Mouse (Mus musculus) heart, postnatal 0 days (tissue): Measurements from ENCODE around the gene Slc44a5. TPM values are rescaled to one million over a fixed set of nuclear protein-coding genes. Genes with fewer than 3 reads are reported as not detected.

Experiments used
- ATAC-seq: fragments of 200-750 bp; cut with Nextera tagmentation; 2 replicates; pipeline ENCODE4 v1.8.0; 2017; ENCODE audit warnings: low read depth, moderate number of reproducible peaks, moderate library complexity; ENCODE audit not compliant: insufficient read depth
- DNase-seq: peaks from one replicate; pipeline ENCODE4 v3.0.0-alpha.2; 2016; ENCODE audit warnings: low spot score
- H3K27ac ChIP-seq: fragments of 300-500 bp; sonication (generic); 2 replicates; pipeline ENCODE4 v1.5.1; 2014; ENCODE audit warnings: low read depth, mild to moderate bottlenecking
- H3K27me3 ChIP-seq: fragments of 300-500 bp; sonication (generic); 2 replicates; pipeline ENCODE4 v1.6.1; 2014; ENCODE audit warnings: low read length, mixed read lengths; ENCODE audit not compliant: control insufficient read depth, insufficient read depth
- H3K36me3 ChIP-seq: fragments of 300-500 bp; sonication (generic); replicated peaks from 2 replicates; pipeline ENCODE4 v1.6.1; 2014; ENCODE audit warnings: low read length, mixed read lengths; ENCODE audit not compliant: control insufficient read depth, insufficient read depth
- H3K4me1 ChIP-seq: fragments of 300-500 bp; sonication (generic); 2 replicates; pipeline ENCODE4 v1.6.1; 2014; ENCODE audit warnings: antibody characterized with exemption; ENCODE audit not compliant: control insufficient read depth, insufficient read depth
- H3K4me2 ChIP-seq: fragments of 300-500 bp; sonication (generic); 2 replicates; pipeline ENCODE4 v1.6.1; 2014; ENCODE audit warnings: low read depth, mild to moderate bottlenecking, low read length, moderate library complexity
- H3K4me3 ChIP-seq: fragments of 300-500 bp; sonication (generic); 2 replicates; pipeline ENCODE4 v1.5.1; 2014; ENCODE audit warnings: low read depth, low read length
- H3K9ac ChIP-seq: fragments of 300-500 bp; sonication (generic); replicated peaks from 2 replicates; pipeline ENCODE4 v1.6.1; 2014; ENCODE audit warnings: low read depth, low read length, mixed read lengths
- H3K9me3 ChIP-seq: fragments of 300-500 bp; sonication (generic); replicated peaks from 2 replicates; pipeline ENCODE4 v1.6.1; 2016; ENCODE audit warnings: low read length; ENCODE audit not compliant: control insufficient read depth
- CTCF ChIP-seq: IDR thresholded peaks from 2 replicates; pipeline ENCODE4 v1.5.1; 2016; ENCODE audit warnings: antibody characterized with exemption, control low read depth, low read depth
- EP300 ChIP-seq: IDR thresholded peaks from 2 replicates; pipeline ENCODE4 v1.6.1; 2016; ENCODE audit warnings: antibody characterized with exemption, low read depth
- WGBS: fragments of 180-500 bp; shearing (Covaris S2); extraction: QIAGEN DNeasy Blood & Tissue Kit; methylation state at CpG from one replicate; pipeline ENCODE4 v1.1.7; 2014; 5-methylcytosine and 5-hydroxymethylcytosine counted together
- polyA plus RNA-seq: library from polyadenylated mRNA; unstranded; fragments of >200 nt; fragmentation: Nextera tagmentation; extraction: Ambion mirVana; gene quantifications from 2 replicates; pipeline ENCODE4 v1.2.1, GENCODE M21; 2015
- total RNA-seq: library from RNA; depleted of rRNA; stranded (reverse); fragments of >200 nt; gene quantifications from 2 replicates; pipeline ENCODE4 v1.2.3, GENCODE M21; 2014; ENCODE audit warnings: low replicate concordance

Slc44a5 gene
- total and polyA plus RNA-seq, 2 experiments from 2014 or later, result 0.31 to 0.42 TPM

DNA sequence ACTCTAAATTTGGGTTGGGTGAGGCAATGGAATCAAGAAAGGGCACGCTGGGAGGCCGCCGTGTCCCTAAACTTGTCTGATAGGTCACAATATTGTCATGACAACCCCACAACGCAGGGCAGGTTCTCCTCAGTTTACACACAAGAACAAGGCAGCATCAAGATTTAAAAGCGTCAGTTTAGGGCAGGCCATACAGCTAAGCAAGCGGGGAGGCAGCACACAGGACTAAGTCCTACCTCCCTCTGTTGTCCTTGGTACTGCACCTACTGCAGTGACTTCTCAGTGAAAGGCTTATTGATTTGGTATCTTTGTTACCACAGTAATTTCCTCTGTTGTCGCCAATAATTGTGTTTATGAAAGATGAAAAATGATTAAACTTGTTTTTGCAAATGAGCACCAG lies 109.7 kb downstream of the Slc44a5 start:
- no peak for ATAC-seq
- whole genome bisulfite sequencing, result 71% methylated on average over 7 of the region's 7 CpGs

DNA sequence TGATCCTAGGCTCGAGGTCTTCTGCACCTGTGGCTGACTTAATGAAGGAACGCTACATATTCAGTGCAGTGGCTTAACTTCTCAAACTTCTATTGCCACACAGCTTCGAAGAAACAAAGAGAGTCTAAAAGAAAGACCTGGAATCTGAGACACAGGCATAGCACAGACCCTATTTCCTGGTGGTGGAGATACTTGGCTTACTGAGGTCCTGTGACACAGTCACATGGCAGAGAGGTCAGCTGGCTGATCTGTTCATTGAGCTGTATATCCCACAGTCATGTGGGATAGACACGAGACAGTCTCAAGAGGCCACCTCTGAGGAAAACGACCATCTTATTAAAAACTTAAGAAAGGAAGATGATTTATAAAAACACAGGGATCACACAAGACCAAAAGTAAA lies 116.8 kb downstream of the Slc44a5 start:
- WGBS, result 75% methylated on average over 5 of the region's 5 CpGs
- H3K27me3 ChIP-seq, result no peaks in the 10 kb centered on the region
- ATAC-seq, result no peak

More for the DNA sequence above, 109.7 kb downstream of the Slc44a5 start:
- Histone ChIP-seq H3K4me1 (no peaks in the 10 kb centered on the region), H3K4me2 (no peak overlapping the region), H3K36me3 (no peaks in the 10 kb centered on the region), H3K27me3 (no peaks in the 10 kb centered on the region), H3K4me3 (no peak overlapping the region), H3K27ac (no peak overlapping the region), H3K9ac (no peak overlapping the region), H3K9me3 (no peaks in the 10 kb centered on the region)
- no peak for DNase-seq
- TF ChIP-seq EP300 (no peak), CTCF (no peak)

DNA sequence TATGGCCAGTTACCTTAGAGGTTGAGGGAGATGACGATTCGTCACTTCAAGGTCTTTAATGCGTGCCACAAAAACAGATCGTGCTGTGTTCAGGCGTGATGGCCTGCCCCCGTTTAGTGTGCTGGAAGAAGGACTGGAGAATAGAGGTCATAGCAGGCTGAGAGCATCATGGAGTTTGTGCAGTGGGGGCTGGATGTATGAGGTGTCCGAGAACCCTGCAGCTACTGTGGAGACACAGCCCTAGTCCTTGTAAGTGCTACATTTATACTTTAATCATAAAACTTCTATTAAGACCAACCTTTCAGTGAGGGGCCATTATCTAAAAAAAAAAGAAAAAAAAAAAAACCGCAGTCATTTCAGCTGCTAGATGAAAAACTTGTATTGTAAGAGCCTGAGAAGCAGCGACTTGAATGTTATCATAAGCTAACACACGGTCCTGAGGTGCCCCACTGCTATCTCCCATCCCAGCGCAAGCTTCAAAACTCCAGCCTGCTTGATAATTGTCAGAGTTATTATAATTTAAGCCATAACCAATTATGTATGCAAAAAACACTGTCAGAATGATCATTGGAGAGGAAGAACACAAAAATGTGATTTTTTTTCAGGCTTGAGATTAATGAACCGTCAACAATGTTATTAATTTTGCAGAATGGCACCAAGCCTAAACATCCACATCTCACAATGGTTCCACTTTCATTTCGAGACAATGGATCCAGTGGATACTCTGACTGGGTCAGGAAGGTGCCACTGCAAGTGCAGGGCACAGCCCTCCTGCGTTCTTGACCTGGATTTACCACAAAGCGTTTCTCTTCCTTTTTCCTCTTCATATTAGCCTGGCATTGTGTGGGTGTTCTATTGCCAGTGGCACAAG lies 118.5 kb downstream of the Slc44a5 start:
- no peak overlapping the region for H3K4me3 ChIP-seq
- no peaks in the 10 kb centered on the region for H3K9me3 ChIP-seq
- no peaks in the 10 kb centered on the region for H3K4me1 ChIP-seq
- no peak overlapping the region for H3K9ac ChIP-seq
- ATAC-seq (no peak), DNase-seq (no peak)
- 70% methylated on average over 15 of the region's 15 CpGs for WGBS
- H3K27ac ChIP-seq, result no peak overlapping the region
- H3K27me3 ChIP-seq, result no peaks in the 10 kb centered on the region
- no peaks in the 10 kb centered on the region for H3K36me3 ChIP-seq
- H3K4me2 ChIP-seq, result no peak overlapping the region
- TF ChIP-seq EP300 (no peak), CTCF (no peak)

More for the DNA sequence above, 116.8 kb downstream of the Slc44a5 start:
- TF ChIP-seq EP300 (no peak), CTCF (no peak)
- no peaks in the 10 kb centered on the region for H3K4me1 ChIP-seq
- no peak overlapping the region for H3K4me2 ChIP-seq
- DNase-seq, result no peak
- H3K9me3 ChIP-seq, result no peaks in the 10 kb centered on the region
- no peaks in the 10 kb centered on the region for H3K36me3 ChIP-seq
- H3K4me3 ChIP-seq, result no peak overlapping the region
- H3K9ac ChIP-seq, result no peak overlapping the region
- H3K27ac ChIP-seq, result no peak overlapping the region

- H3K4me1 ChIP-seq, result no peaks in the 10 kb centered on the region
- H3K27me3 ChIP-seq, result no peaks in the 10 kb centered on the region
- H3K36me3 ChIP-seq, result no peaks in the 10 kb centered on the region
- H3K9me3 ChIP-seq, result no peaks in the 10 kb centered on the region
- no peak overlapping the region for H3K27ac ChIP-seq
- DNase-seq (no peak), ATAC-seq (no peak)
- WGBS, result 50% methylated on average over 7 of the region's 7 CpGs
- H3K4me2 ChIP-seq, result peak overlapping the region; percentile 23
- no peak overlapping the region for H3K4me3 ChIP-seq
- no peak overlapping the region for H3K9ac ChIP-seq
- TF ChIP-seq EP300, result no peak
- TF ChIP-seq CTCF, result no peak
Measured at GRCm38 (mm10) chr3:154092466-154092865, 119.2 kb downstream of the Slc44a5 start.

DNA sequence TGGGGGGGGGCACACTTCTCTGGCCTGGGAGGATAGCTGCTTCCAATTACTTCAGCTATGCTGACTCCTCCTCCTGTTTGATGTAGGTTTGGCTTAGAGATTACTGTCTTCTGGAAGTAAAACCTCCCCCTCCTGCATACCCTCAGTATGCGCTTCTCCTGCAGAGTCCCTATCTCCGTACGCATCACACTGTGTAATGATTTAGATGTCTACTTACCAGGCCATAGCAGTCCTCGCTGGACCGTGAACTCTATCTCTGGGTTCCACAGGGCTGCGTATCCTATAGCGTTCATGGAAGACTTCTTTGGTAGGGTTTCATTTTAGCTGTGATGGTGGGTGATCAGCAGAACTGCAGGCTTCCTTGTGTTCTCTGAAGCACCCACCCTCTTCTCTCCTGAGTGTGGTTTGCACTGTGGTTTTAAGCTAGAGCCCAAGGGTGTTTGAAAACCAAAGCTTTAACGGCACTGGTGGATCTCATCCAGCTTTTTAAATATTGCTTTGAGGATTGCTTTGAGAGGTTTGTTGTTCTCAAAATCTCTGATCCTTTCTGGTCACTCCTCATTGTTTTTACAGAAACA lies 120.6 kb downstream of the Slc44a5 start:
- Histone ChIP-seq H3K4me3 (no peak overlapping the region), H3K36me3 (no peaks in the 10 kb centered on the region), H3K27me3 (no peaks in the 10 kb centered on the region), H3K4me1 (no peaks in the 10 kb centered on the region), H3K4me2 (no peak overlapping the region), H3K9me3 (peaks cover 8% of the 10 kb centered on the region; the same call in 1 of the 2 replicates), H3K27ac (no peak overlapping the region), H3K9ac (no peak overlapping the region)
- DNase-seq (no peak), ATAC-seq (no peak)
- 45% methylated on average over 8 of the region's 8 CpGs for WGBS
- no peak for TF ChIP-seq EP300
- TF ChIP-seq CTCF, result no peak
